In the genomic region with DNA sequence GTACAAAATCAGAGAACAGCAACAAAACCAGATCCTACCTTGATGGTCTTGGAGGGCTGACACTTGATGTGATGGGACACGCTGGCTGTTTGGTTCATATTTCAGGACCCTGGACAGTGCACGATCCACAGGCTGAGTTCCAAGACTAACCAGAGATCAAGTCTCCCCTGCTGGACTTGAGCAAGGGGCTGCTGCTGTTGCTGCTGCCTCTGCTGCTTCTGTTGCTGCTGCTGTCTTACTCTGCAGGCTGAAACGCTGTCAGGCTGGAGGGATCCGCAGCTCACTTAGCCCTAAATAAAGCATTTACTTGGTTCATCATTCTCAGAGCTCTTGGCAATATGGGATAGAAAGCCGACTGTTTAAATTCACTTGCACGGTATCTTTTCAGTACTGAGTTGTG, we compare ENCODE assay signal across 8 mouse cellular contexts.
A peak's percentile ranks its signal among the peaks of the same experiment; 100 is the strongest.
DNase-seq lines count a peak whose midpoint lies in the region.

No protein-coding gene starts in this region.

- peak; percentile 4 to 14 for DNase-seq in layer of hippocampus, postnatal 10 days (ENCODE audit: low spot score in 2 of 2)
- DNase-seq in layer of hippocampus, postnatal 14 days (ENCODE audit: low spot score in 2 of 2), result no peak
- peak; percentile 64 for DNase-seq in NIH3T3 (ENCODE audit: low read depth)
- DNase-seq in adrenal gland, postnatal 36 days, result peak; percentile 9 to 23
- DNase-seq in kidney, postnatal 14 days, result peak; percentile 31
- DNase-seq in right cerebral cortex, postnatal 10 days (ENCODE audit: low spot score in 2 of 2), result peak; percentile 28 to 40
- DNase-seq in gastrocnemius, adult 8-10 months (ENCODE audit: low spot score in 2 of 2), result no peak
- DNase-seq in heart, adult 8-10 months (ENCODE audit: low spot score), result no peak

Comparison
In these comparisons a context has a peak if more than half of its experiments do, and no peak if none do; other contexts are left out.
1. DNase-seq: peak in layer of hippocampus, postnatal 10 days (2 of 2), NIH3T3 (single experiment), adrenal gland, postnatal 36 days (2 of 2), kidney, postnatal 14 days (single experiment) and right cerebral cortex, postnatal 10 days (2 of 2); none in layer of hippocampus, postnatal 14 days (0 of 2), gastrocnemius, adult 8-10 months (0 of 2) and heart, adult 8-10 months (single experiment).